Mouse (Mus musculus) spleen, adult 2 months (tissue): ENCODE results near the gene Wscd2.

ENCODE experiments used
- CTCF ChIP-seq: fragments of 200-500 bp; IDR thresholded peaks from 2 replicates; pipeline ENCODE4 v1.5.1; 2011; ENCODE audit warnings: mild to moderate bottlenecking, inconsistent platforms; ENCODE audit not compliant: insufficient read depth, insufficient read length, insufficient replicate concordance; ENCODE audit errors: extremely low read depth
- POLR2A ChIP-seq: fragments of 200-500 bp; IDR thresholded peaks from 2 replicates; pipeline ENCODE4 v1.6.1; 2011; ENCODE audit warnings: low read depth, low read length, inconsistent platforms

DNA sequence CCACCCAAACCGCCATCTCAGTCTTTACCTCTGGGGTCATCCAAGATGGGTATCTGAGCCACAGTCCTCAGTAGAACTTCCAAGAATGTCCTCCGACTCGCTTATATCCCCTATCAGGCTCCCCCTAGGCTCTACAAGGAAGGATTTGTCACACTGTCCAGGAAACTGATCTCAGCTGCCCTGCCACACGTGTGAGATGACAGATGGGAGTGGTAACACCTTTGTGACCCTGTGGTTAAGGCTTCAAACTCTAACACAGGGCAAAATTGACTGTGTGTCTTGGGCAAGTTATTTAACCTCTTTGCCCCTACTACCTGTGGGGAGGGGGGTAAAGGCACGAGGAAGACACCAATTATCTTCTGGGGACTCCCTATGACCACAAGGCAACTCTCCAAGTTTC lies 149.0 kb downstream of the Wscd2 start:
- TF ChIP-seq CTCF (no peak), POLR2A (no peak)
